Mouse (Mus musculus) stomach, embryonic 15.5 days (tissue): Measurements from ENCODE around the gene Fam20b. TPM values are rescaled to one million over a fixed set of nuclear protein-coding genes. Genes with fewer than 3 reads are reported as not detected.
"Not testable (repeated sequence)": the region's sequence is repeated elsewhere in the genome, so short reads cannot be mapped to it uniquely, and the experiment has no call there.

Experiments
- ATAC-seq: fragments of 200-750 bp; cut with Nextera tagmentation; 2 replicates; pipeline ENCODE4 v1.8.0; 2017; ENCODE audit warnings: low read depth, moderate number of reproducible peaks, moderate TSS enrichment; ENCODE audit not compliant: insufficient read depth, low FRiP score
- H3K27ac ChIP-seq: fragments of 300-500 bp; sonication (generic); 2 replicates; pipeline ENCODE4 v1.5.1; 2015; ENCODE audit warnings: mild to moderate bottlenecking, inconsistent platforms
- H3K27me3 ChIP-seq: fragments of 300-500 bp; sonication (generic); replicated peaks from 2 replicates; pipeline ENCODE4 v1.6.1; 2015; ENCODE audit warnings: inconsistent platforms
- H3K36me3 ChIP-seq: fragments of 300-500 bp; sonication (generic); 2 replicates; pipeline ENCODE4 v1.6.1; 2015; ENCODE audit warnings: inconsistent platforms
- H3K4me1 ChIP-seq: fragments of 300-500 bp; sonication (generic); 2 replicates; pipeline ENCODE4 v1.6.1; 2015; ENCODE audit warnings: inconsistent platforms
- H3K4me2 ChIP-seq: fragments of 300-500 bp; sonication (generic); 2 replicates; pipeline ENCODE4 v1.6.1; 2015; ENCODE audit warnings: mild to moderate bottlenecking, inconsistent platforms
- H3K4me3 ChIP-seq: fragments of 300-500 bp; sonication (generic); replicated peaks from 2 replicates; pipeline ENCODE4 v1.5.1; 2015; ENCODE audit warnings: inconsistent platforms
- H3K9ac ChIP-seq: fragments of 300-500 bp; sonication (generic); 2 replicates; pipeline ENCODE4 v1.6.1; 2015; ENCODE audit warnings: inconsistent platforms
- H3K9me3 ChIP-seq: fragments of 300-500 bp; sonication (generic); 2 replicates; pipeline ENCODE4 v1.6.1; 2016; ENCODE audit warnings: inconsistent platforms
- WGBS: fragments of 180-500 bp; shearing (Covaris S2); methylation state at CpG from one replicate; pipeline ENCODE4 v1.1.7; 2015; 5-methylcytosine and 5-hydroxymethylcytosine counted together
- polyA plus RNA-seq: library from polyadenylated mRNA; unstranded; fragments of >200 nt; fragmentation: Nextera tagmentation; extraction: Ambion mirVana; gene quantifications from 2 replicates; pipeline ENCODE4 v1.2.1, GENCODE M21; 2015

Gene Fam20b
- polyA plus RNA-seq, 1 experiment from 2014 or later, result 34.0 TPM

DNA sequence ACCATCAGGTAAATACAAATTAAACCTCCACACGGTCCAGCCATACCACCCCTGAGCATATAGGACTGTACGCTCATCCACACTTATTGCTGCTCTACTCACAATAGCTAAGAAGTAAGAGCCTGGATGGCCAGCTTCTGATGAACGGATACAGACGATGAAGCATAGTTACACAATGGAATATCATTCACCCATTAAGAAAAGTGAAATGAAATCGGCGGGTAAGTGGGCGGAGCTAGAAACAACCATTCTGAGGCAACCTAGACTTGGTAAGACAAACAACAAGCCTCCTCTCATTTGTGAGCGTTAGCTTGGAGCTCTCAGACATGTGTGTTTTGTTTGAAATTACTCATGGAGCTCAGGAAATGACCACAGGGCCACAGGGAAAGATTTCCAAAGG, 53.1 kb downstream of the Fam20b start:
- Histone ChIP-seq H3K4me2 (no peak overlapping the region), H3K27ac (no peak overlapping the region), H3K9me3 (no peaks in the 10 kb centered on the region), H3K27me3 (no peaks in the 10 kb centered on the region), H3K36me3 (no peaks in the 10 kb centered on the region), H3K4me3 (no peak overlapping the region), H3K9ac (no peak overlapping the region), H3K4me1 (0 out of 2 replicates have a peak, but pooled peaks cover 12% of the 10 kb centered on the region)
- no peak for ATAC-seq
- WGBS, result 87% methylated on average over 8 of the region's 8 CpGs

DNA sequence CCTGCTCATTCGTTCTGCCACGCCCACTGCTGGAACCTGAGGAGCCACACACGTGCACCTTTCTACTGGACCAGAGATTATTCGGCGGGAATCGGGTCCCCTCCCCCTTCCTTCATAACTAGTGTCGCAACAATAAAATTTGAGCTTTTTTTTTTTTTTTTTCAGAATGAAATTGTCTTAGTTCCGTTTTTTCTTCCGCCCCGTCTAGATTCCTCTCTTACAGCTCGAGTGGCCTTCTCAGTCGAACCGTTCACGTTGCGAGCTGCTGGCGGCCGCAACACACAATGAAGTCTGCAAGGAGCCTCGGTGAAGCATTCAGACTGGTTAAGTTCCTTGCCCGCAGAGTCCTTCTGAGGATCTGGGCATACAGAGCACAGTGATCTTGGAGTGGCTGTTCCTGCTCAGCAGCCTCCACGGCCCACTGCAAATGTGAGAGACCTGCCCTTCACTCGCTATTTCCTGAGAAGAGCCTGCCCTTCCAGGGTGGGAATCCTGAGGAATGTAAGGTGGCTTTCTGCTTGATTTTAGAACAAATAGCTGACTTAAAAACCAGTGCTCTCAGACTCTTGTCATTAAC, 58.1 kb downstream of the Fam20b start:
- H3K4me1 ChIP-seq, H3K4me3 ChIP-seq, H3K36me3 ChIP-seq, H3K27me3 ChIP-seq, ATAC-seq, H3K9me3 ChIP-seq, H3K9ac ChIP-seq: not testable (repeated sequence)
- peak overlapping the region; percentile 71 for H3K27ac ChIP-seq
- WGBS, result 62% methylated on average over 21 of the region's 21 CpGs
- peak overlapping the region; percentile 33; the same call in 1 of the 2 replicates for H3K4me2 ChIP-seq

GRCm38 (mm10) chr1:156659906-156660659, 58.8 kb downstream of the Fam20b start:
- Histone ChIP-seq H3K36me3 (no peaks in the 10 kb centered on the region), H3K27ac (peak overlapping the region; percentile 23; the same call in 1 of the 2 replicates), H3K4me3 (no peak overlapping the region), H3K27me3 (no peaks in the 10 kb centered on the region), H3K9ac (no peak overlapping the region), H3K9me3 (no peaks in the 10 kb centered on the region), H3K4me2 (no peak overlapping the region), H3K4me1 (no peaks in the 10 kb centered on the region)
- 66% methylated on average over 13 of the region's 13 CpGs for WGBS
- peak; percentile 76 for ATAC-seq

- Histone ChIP-seq H3K4me1 (no peaks in the 10 kb centered on the region), H3K36me3 (no peaks in the 10 kb centered on the region), H3K27ac (no peak overlapping the region), H3K4me2 (no peak overlapping the region), H3K4me3 (no peak overlapping the region), H3K9ac (no peak overlapping the region), H3K27me3 (no peaks in the 10 kb centered on the region), H3K9me3 (no peaks in the 10 kb centered on the region)
- 85% methylated on average over 5 of the region's 5 CpGs for WGBS
- ATAC-seq, result no peak
These were observed 60.2 kb downstream of the Fam20b start for GRCm38 (mm10) chr1:156658676-156659075.

- H3K27ac ChIP-seq, result no peak overlapping the region
- ATAC-seq, result no peak; the same call in 1 of the 2 replicates
- 72% methylated on average over 4 of the region's 4 CpGs for WGBS
- H3K4me3 ChIP-seq, result no peak overlapping the region
- H3K9ac ChIP-seq, result no peak overlapping the region
- no peaks in the 10 kb centered on the region for H3K36me3 ChIP-seq
- H3K4me1 ChIP-seq, result no peaks in the 10 kb centered on the region
- H3K27me3 ChIP-seq, result no peaks in the 10 kb centered on the region
- H3K4me2 ChIP-seq, result no peak overlapping the region
- no peaks in the 10 kb centered on the region for H3K9me3 ChIP-seq
These were observed 61.4 kb downstream of the Fam20b start for GRCm38 (mm10) chr1:156657523-156657922.

DNA sequence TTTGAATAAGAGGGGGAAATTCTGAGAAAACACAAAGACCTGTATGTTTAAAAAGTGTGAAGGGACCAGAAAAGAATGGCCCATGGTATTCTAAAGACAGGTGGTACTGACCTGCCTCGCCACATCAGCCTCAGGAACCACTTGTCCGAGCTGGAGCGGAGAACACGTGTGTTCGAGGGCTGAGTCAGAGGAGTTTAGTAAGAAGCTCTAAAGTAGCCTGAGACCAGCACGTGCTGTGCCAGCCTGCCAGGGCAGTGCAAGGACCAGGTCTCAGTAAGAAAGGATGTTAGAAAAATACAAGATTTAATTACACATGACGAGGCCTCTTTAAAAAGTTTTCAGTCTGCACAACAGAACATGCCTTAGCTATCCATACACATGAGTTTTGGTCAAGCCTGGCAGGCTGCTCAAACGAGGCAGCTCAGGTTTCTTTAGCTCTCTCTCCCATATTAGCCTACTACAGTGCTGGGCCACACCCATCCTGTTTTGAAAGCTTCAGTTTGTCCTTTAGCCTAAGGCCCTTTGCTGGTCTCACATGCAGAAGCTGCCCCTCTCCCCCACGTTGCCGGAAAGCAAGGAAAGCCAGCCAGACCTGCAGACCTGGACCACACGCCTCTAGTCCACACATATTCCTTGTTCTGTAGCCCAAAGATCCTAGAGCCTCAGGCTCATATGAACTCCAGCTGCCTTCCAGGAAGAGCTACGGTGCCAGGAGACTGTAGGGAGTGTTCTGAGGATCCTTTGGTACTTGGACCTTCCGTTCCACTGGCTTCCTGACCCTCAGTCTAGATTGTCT, 64.0 kb downstream of the Fam20b start:
- 70% methylated on average over 13 of the region's 13 CpGs for WGBS
- no peak overlapping the region for H3K27ac ChIP-seq
- no peaks in the 10 kb centered on the region for H3K9me3 ChIP-seq

DNA sequence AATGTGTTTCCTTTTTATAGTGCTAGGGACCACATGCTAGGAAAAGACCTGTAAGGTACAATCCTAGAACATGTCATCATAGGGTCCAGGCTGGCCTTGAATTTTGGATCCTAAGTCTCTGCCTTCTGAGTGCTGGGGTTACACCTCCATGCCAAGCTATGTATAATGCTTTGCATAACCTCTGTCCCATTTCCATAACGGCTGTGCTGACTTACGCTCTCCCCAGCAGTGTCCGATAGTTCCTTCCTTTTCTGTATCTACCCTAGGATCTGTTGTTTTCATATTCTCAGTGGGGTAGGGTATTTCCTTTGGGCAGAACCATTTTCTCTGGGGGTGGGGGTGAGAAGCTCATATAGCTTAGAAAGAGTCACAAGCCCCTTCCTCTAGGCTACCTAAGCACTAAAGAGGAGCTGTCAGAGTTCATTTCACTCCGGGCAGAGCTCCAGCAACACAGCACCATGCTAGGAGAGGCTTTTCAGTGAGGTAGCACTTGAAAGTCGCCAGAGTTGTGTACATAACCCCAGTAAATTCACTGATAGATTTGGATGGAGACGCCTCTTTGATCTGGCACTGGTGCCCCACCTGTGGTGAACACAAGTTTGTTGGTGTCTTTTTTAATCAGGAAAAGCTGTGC, 66.6 kb downstream of the Fam20b start:
- H3K9me3 ChIP-seq, result no peaks in the 10 kb centered on the region
- H3K36me3 ChIP-seq, result no peaks in the 10 kb centered on the region
- H3K4me1 ChIP-seq, result no peaks in the 10 kb centered on the region
- 51% methylated on average over 6 of the region's 6 CpGs for WGBS
- ATAC-seq, result no peak
- H3K27ac ChIP-seq, result peak overlapping the region; percentile 12; the same call in 1 of the 2 replicates
- H3K4me3 ChIP-seq, result no peak overlapping the region
- no peak overlapping the region for H3K9ac ChIP-seq
- H3K4me2 ChIP-seq, result no peak overlapping the region
- no peaks in the 10 kb centered on the region for H3K27me3 ChIP-seq

More for the DNA sequence above, 64.0 kb downstream of the Fam20b start:
- Histone ChIP-seq H3K4me1 (no peaks in the 10 kb centered on the region), H3K4me3 (no peak overlapping the region), H3K36me3 (no peaks in the 10 kb centered on the region), H3K4me2 (no peak overlapping the region), H3K9ac (no peak overlapping the region), H3K27me3 (no peaks in the 10 kb centered on the region)
- no peak for ATAC-seq

DNA sequence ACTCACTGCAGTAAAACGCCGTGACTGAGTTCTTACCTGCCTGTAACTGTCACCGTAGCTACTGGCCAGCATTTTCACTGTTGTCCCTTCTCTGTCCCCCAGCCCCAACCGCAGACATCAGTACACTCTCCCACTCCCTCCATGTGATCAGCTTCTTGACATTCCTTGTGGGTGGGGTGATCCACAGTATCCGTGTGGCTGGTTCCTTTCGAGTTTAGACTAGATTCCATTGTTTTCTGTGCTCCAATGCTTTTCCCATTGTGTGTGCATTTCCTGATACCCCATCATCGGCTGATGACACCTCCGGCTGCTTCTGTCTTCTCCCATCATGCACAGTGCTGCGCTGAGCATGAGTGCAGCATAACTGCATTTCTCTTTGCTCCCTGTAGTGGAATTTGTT, 68.3 kb downstream of the Fam20b start:
- Histone ChIP-seq H3K9ac (no peak overlapping the region), H3K4me3 (no peak overlapping the region), H3K36me3 (no peaks in the 10 kb centered on the region), H3K27ac (no peak overlapping the region), H3K4me1 (no peaks in the 10 kb centered on the region), H3K27me3 (no peaks in the 10 kb centered on the region), H3K9me3 (no peaks in the 10 kb centered on the region), H3K4me2 (no peak overlapping the region)
- 83% methylated on average over 9 of the region's 9 CpGs for WGBS
- ATAC-seq, result no peak

GRCm38 (mm10) chr1:156648705-156649104, 70.2 kb downstream of the Fam20b start:
- H3K4me2 ChIP-seq, result no peak overlapping the region
- no peak for ATAC-seq
- H3K27ac ChIP-seq, result no peak overlapping the region
- H3K27me3 ChIP-seq, result no peaks in the 10 kb centered on the region
- WGBS, result 45% methylated on average over 2 of the region's 2 CpGs
- no peaks in the 10 kb centered on the region for H3K4me1 ChIP-seq
- no peaks in the 10 kb centered on the region for H3K9me3 ChIP-seq
- no peak overlapping the region for H3K9ac ChIP-seq
- H3K36me3 ChIP-seq, result no peaks in the 10 kb centered on the region
- no peak overlapping the region for H3K4me3 ChIP-seq

- WGBS, result 87% methylated on average over 4 of the region's 4 CpGs
- Histone ChIP-seq H3K27ac (no peak overlapping the region), H3K36me3 (peaks cover 15% of the 10 kb centered on the region), H3K4me2 (no peak overlapping the region), H3K4me1 (no peaks in the 10 kb centered on the region), H3K9ac (no peak overlapping the region), H3K9me3 (no peaks in the 10 kb centered on the region), H3K27me3 (no peaks in the 10 kb centered on the region), H3K4me3 (no peak overlapping the region)
- ATAC-seq, result no peak
These were observed 72.9 kb downstream of the Fam20b start for GRCm38 (mm10) chr1:156645971-156646370.

DNA sequence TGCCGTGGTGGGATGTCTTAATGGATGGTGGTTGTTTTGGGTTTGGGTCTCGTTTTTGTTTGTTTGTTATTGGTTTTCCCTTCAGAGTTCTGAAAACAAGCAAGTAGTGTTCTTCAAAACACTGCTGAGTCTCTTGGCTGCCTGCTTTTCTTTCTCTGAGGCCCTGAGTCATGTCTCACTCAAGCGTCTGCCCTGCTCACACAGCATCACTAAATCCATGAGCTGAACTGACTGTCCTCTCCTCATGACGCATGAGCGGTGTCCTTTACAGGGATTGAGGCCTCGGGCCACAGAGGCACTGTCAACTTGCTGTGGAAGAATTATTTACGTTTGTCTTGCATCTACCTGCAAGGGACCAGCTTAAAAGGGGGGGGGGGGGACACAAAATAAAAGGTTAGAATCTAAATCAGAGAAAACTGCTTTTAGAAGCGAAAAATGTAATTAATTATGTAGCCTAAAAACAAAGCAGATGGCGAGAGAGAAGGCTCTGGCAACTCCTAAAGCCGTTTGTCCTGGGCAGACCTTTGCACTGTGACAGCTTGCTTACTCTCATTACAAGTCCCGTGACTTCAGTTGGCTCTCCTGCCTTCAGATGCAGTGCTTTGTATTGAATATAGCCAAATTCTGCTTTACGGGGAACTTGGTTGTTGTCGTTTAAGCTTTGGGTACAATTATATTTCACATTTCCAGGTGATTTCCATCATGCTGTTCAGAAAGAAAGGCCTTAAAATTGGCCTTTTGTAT, 73.9 kb downstream of the Fam20b start:
- ATAC-seq, result no peak

More for the DNA sequence above, 73.9 kb downstream of the Fam20b start:
- H3K27ac ChIP-seq, result no peak overlapping the region
- H3K9ac ChIP-seq, result no peak overlapping the region
- H3K4me3 ChIP-seq, result no peak overlapping the region
- H3K36me3 ChIP-seq, result peaks cover 20% of the 10 kb centered on the region
- H3K9me3 ChIP-seq, result no peaks in the 10 kb centered on the region
- no peaks in the 10 kb centered on the region for H3K27me3 ChIP-seq
- no peak overlapping the region for H3K4me2 ChIP-seq
- H3K4me1 ChIP-seq, result no peaks in the 10 kb centered on the region
- 66% methylated on average over 13 of the region's 13 CpGs for WGBS
